Mouse (Mus musculus): ENCODE data around the gene Olfr11.

Gene Olfr11

DNA sequence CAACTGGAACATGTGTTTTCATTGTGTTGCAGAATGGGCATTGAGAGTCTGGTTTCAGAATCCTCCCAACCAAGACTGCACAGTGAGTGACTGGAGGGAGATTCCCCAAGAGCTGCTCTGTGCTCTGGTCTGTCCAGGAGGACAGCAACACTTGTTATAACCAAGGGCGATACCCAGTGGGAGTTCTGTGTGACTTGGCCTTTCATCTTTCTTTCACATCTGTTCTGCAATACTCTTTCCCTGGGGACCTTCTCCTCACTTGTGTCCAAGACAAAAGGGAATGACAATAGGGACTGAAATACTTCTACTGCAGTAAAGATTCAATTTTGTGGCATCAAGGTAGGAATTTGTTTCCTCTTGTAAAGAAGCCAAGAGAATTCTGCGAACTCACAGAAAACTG is at the start of gene Olfr11:
Gene Olfr11, minus strand, starts transcription at position 101 of the 400 bp plus-strand sequence.
- CTCF ChIA-PET, result no interaction called here
- POLR2A ChIA-PET, result interaction anchor here in 1 of 4 experiments (1.2 kb wide), 1 partner anchor 111 kb away, joined by 3 read pairs; the partner anchor contains the start of genes Hist1h2ak and Hist1h2bn

- POLR2A ChIA-PET, result no interaction called here
- CTCF ChIA-PET, result no interaction called here
These were observed 35.0 kb upstream of the Olfr11 start, which contains the start of gene Olfr1360 for GRCm38 (mm10) chr13:21677305-21677704. Gene Olfr1360 (minus strand): TSS chr13:21677405.

DNA sequence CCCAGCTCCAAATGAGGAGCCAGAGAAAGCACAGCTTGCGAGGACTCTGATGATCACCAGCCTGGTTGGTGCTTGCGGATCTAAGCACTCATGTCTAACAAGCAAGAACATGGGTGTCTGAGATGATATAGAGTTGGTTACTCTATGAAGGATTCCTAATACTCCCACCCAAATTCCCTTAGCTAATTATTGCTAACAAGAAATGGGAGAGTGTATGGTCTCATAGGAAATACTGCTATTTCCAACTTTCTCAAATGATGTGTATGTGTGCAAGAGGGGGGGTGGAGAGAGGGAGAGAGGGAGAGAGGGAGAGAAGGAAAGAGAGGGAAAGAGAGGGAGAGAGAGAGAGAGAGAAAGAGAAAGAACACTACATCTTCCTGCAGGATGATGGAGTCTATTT is 21.0 kb upstream of the Olfr11 start, which contains the start of gene Olfr1361:
Gene Olfr1361, minus strand, starts transcription at position 101 of the 400 bp plus-strand sequence.
- CTCF ChIA-PET, result no interaction called here

DNA sequence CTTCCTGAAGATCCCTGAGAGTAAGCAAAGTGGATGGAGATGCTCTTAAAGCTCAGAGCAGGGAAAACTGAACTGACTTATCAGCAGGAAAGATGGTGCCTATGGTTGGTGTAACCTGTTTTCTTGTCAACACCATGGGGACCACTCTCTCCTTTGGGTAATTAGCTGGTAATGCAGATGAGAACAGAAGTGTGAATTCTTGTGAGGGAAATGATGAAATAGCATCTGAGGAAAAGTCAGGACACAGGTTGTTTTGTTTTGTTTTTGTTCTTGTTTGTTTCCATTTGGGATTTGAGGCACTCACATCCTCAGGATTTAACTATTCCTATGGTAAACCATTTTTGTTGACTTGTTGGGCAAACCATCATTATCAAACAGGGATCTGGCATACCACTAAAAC is 28.4 kb downstream of the Olfr11 start, which contains the start of gene Olfr1362:
Gene Olfr1362, minus strand, starts transcription at position 101 of the 400 bp plus-strand sequence.
- ChIA-PET CTCF (no interaction called here), POLR2A (no interaction called here)

More for the DNA sequence above, 21.0 kb upstream of the Olfr11 start, which contains the start of gene Olfr1361:
- POLR2A ChIA-PET, result interaction anchor here in 1 of 4 experiments (0.7 kb wide), 1 partner anchor 16 kb away, joined by 3 read pairs; no protein-coding TSS in a partner anchor

GRCm38 (mm10) chr13:21591618-21592017 is 50.7 kb downstream of the Olfr11 start:
- ChIA-PET CTCF (no interaction called here), POLR2A (interaction anchor here in 1 of 4 experiments (0.6 kb wide), 1 partner anchor 11 kb away, joined by 3 read pairs; no protein-coding TSS in a partner anchor)
